Comparison of ENCODE assay signal across 23 mouse cellular contexts in genomic region chr15:82175091-82175490, GRCm38 (mm10). TPM values are rescaled to one million over a fixed set of nuclear protein-coding genes. Genes with fewer than 3 reads are reported as not detected.
"Had no signal": no experiment of that assay in that cellular context is flagged by ENCODE, and none has a peak within 500 bp of the region (broad histone marks: within the 10 kb centered on the region; RNA-seq: fewer than 3 reads in every experiment).

No protein-coding gene starts in this region.

- H3K4me2 ChIP-seq: lung, embryonic 15.5 days; midbrain, embryonic 11.5 days; midbrain, embryonic 13.5 days; midbrain, embryonic 15.5 days; neural tube, embryonic 13.5 days; neural tube, embryonic 15.5 days had no signal

- H3K4me3 ChIP-seq: lung, embryonic 15.5 days; megakaryocyte, embryonic 14.5 days; midbrain, embryonic 13.5 days; midbrain, embryonic 15.5 days; neural tube, embryonic 13.5 days; neural tube, embryonic 15.5 days had no signal

- H3K27me3 ChIP-seq: lung, embryonic 15.5 days; megakaryocyte, embryonic 14.5 days; midbrain, embryonic 13.5 days; midbrain, embryonic 15.5 days; neural tube, embryonic 13.5 days; neural tube, embryonic 15.5 days had no signal

- DNase-seq: liver, postnatal 0 days; lung, adult 2 months; lung, postnatal 14 days; lung, postnatal 36 days; retina, postnatal 1 day; right cerebral cortex, adult 18-20 months; right cerebral cortex, postnatal 25 days; right cerebral cortex, postnatal 4 days; spleen, adult 18-20 months; thymus, adult 18-20 months; thymus, postnatal 14 days; thymus, postnatal 36 days had no signal

RNA-seq across cellular contexts. Expression of gene Shisa8, which starts 37.5 kb away (rescaled TPM):
- total RNA-seq: monocyte, adult 5-6 weeks had no signal
- polyA plus RNA-seq: macrophage; stomach, embryonic 16.5 days had no signal

RNA-seq across cellular contexts. Expression of gene Tnfrsf13c, which starts 49.1 kb away (rescaled TPM):
- polyA plus RNA-seq: midbrain, embryonic 13.5 days; stomach, embryonic 14.5 days had no signal
